Mouse (Mus musculus): ENCODE measurements around the gene Fam221a.

- no peak for TF ChIP-seq FLI1 (IDR thresholded peaks at IDR 0.05; ENCODE audit: low read length)
- no peak for TF ChIP-seq GATA1 (IDR thresholded peaks at IDR 0.05; ENCODE audit: borderline replicate concordance, low read length)
These were observed 10.8 kb downstream of the Fam221a start for GRCm38 (mm10) chr6:49378328-49378727.

All from megakaryocyte, embryonic 14.5 days (primary cell).